Mouse (Mus musculus): Measurements from ENCODE around the gene Ror1. TPM values are rescaled to one million over a fixed set of nuclear protein-coding genes. Genes with fewer than 3 reads are reported as not detected.

Ror1 gene
- polyA plus RNA-seq, 1 experiment from 2014 or later = 4.0 TPM

GRCm38 (mm10) chr4:100271736-100272127, 176.1 kb downstream of the Ror1 start:
- no peak overlapping the region; the same call in 1 of the 2 replicates for H3K27ac ChIP-seq (ENCODE audit: low read length)
- no peak overlapping the region for H3K4me2 ChIP-seq (ENCODE audit: low read depth, low read length)
- ATAC-seq = no peak
- H3K4me1 ChIP-seq (ENCODE audit: control insufficient read depth, insufficient read depth, low read length) = peaks cover 4% of the 10 kb centered on the region
- H3K9me3 ChIP-seq (ENCODE audit: control insufficient read depth, low read length) = no peaks in the 10 kb centered on the region
- H3K4me3 ChIP-seq (ENCODE audit: low read length) = no peak overlapping the region
- no peaks in the 10 kb centered on the region for H3K27me3 ChIP-seq (replicated peaks; ENCODE audit: control insufficient read depth, insufficient read depth, low read length)
- no peak overlapping the region for H3K9ac ChIP-seq (ENCODE audit: low read depth, low read length)
- WGBS = 49% methylated on average over 6 of the region's 6 CpGs
- no peaks in the 10 kb centered on the region for H3K36me3 ChIP-seq (ENCODE audit: control insufficient read depth, insufficient read depth, low read length)

DNA sequence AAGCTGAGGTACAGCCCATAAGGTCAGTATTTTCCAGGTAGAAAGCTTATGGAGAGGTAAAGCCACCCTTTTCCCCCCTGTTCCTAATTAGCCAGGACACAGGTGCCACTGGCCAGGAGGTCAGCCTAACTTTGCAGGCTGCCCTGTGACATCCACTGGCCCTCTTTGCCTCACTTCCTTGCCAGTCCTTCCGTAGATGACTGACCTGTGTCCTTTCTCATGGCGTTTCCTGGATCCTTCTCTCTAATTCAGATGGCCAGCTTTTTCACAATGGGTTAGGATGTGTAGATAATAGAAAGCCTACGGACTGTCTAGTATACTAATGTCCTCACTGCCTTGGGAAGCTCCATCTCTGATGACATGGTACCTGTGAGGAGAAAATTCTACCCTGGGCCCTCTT, 177.8 kb downstream of the Ror1 start:
- Histone ChIP-seq H3K4me1 (ENCODE audit: control insufficient read depth, insufficient read depth, low read length) (peaks cover 4% of the 10 kb centered on the region), H3K27me3 (replicated peaks; ENCODE audit: control insufficient read depth, insufficient read depth, low read length) (no peaks in the 10 kb centered on the region), H3K9ac (ENCODE audit: low read depth, low read length) (no peak overlapping the region), H3K27ac (ENCODE audit: low read length) (no peak overlapping the region), H3K9me3 (ENCODE audit: control insufficient read depth, low read length) (no peaks in the 10 kb centered on the region), H3K4me2 (ENCODE audit: low read depth, low read length) (no peak overlapping the region), H3K36me3 (ENCODE audit: control insufficient read depth, insufficient read depth, low read length) (no peaks in the 10 kb centered on the region), H3K4me3 (ENCODE audit: low read length) (no peak overlapping the region)
- no peak for ATAC-seq
- 89% methylated on average over 3 of the region's 3 CpGs for WGBS

GRCm38 (mm10) chr4:100273807-100274480, 178.4 kb downstream of the Ror1 start:
- 95% methylated on average over 4 of the region's 4 CpGs for WGBS
- Histone ChIP-seq H3K4me3 (ENCODE audit: low read length) (no peak overlapping the region), H3K4me1 (ENCODE audit: control insufficient read depth, insufficient read depth, low read length) (peaks cover 4% of the 10 kb centered on the region), H3K4me2 (ENCODE audit: low read depth, low read length) (no peak overlapping the region), H3K9ac (ENCODE audit: low read depth, low read length) (no peak overlapping the region), H3K9me3 (ENCODE audit: control insufficient read depth, low read length) (no peaks in the 10 kb centered on the region), H3K27ac (ENCODE audit: low read length) (no peak overlapping the region), H3K27me3 (replicated peaks; ENCODE audit: control insufficient read depth, insufficient read depth, low read length) (no peaks in the 10 kb centered on the region), H3K36me3 (ENCODE audit: control insufficient read depth, insufficient read depth, low read length) (no peaks in the 10 kb centered on the region)
- no peak for ATAC-seq

DNA sequence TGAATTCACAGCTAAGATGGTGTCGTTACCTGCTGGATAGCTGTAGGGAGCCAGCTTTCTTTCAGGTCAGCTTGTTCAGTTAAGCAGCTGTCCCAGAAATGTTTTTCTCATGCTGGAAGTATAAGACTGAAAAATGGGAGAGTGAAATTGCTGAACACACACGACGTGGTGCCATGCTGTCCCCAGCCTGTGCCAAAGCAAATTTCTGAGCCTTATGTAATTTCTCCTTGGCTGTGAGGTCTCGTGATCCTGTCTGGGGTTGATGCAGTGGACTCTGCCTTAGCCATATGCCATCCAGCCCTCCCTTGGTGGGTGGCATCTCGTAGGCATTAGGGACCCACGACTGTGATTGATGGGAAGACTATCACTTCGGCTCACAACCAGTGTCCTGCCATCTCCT, 180.9 kb downstream of the Ror1 start:
- Histone ChIP-seq H3K4me1 (ENCODE audit: control insufficient read depth, insufficient read depth, low read length) (peaks cover 4% of the 10 kb centered on the region), H3K4me3 (ENCODE audit: low read length) (no peak overlapping the region), H3K27ac (ENCODE audit: low read length) (no peak overlapping the region), H3K9ac (ENCODE audit: low read depth, low read length) (no peak overlapping the region), H3K9me3 (ENCODE audit: control insufficient read depth, low read length) (no peaks in the 10 kb centered on the region), H3K27me3 (replicated peaks; ENCODE audit: control insufficient read depth, insufficient read depth, low read length) (no peaks in the 10 kb centered on the region), H3K36me3 (ENCODE audit: control insufficient read depth, insufficient read depth, low read length) (no peaks in the 10 kb centered on the region), H3K4me2 (ENCODE audit: low read depth, low read length) (no peak overlapping the region)
- WGBS = 79% methylated on average over 7 of the region's 7 CpGs
- no peak for ATAC-seq

GRCm38 (mm10) chr4:100276970-100277369, 181.4 kb downstream of the Ror1 start:
- Histone ChIP-seq H3K4me1 (ENCODE audit: control insufficient read depth, insufficient read depth, low read length) (peaks cover under 1% of the 10 kb centered on the region), H3K4me3 (ENCODE audit: low read length) (no peak overlapping the region), H3K9me3 (ENCODE audit: control insufficient read depth, low read length) (no peaks in the 10 kb centered on the region), H3K9ac (ENCODE audit: low read depth, low read length) (no peak overlapping the region), H3K27ac (ENCODE audit: low read length) (no peak overlapping the region), H3K36me3 (ENCODE audit: control insufficient read depth, insufficient read depth, low read length) (no peaks in the 10 kb centered on the region), H3K27me3 (replicated peaks; ENCODE audit: control insufficient read depth, insufficient read depth, low read length) (no peaks in the 10 kb centered on the region), H3K4me2 (ENCODE audit: low read depth, low read length) (no peak overlapping the region)
- WGBS = 70% methylated on average over 1 of the region's 1 CpGs
- no peak for ATAC-seq

- Histone ChIP-seq H3K4me2 (ENCODE audit: low read depth, low read length) (no peak overlapping the region), H3K4me1 (ENCODE audit: control insufficient read depth, insufficient read depth, low read length) (peaks cover 6% of the 10 kb centered on the region), H3K27me3 (replicated peaks; ENCODE audit: control insufficient read depth, insufficient read depth, low read length) (no peaks in the 10 kb centered on the region), H3K27ac (ENCODE audit: low read length) (no peak overlapping the region), H3K9ac (ENCODE audit: low read depth, low read length) (no peak overlapping the region), H3K4me3 (ENCODE audit: low read length) (no peak overlapping the region), H3K9me3 (ENCODE audit: control insufficient read depth, low read length) (no peaks in the 10 kb centered on the region), H3K36me3 (ENCODE audit: control insufficient read depth, insufficient read depth, low read length) (no peaks in the 10 kb centered on the region)
- no peak for ATAC-seq
- 58% methylated on average over 8 of the region's 8 CpGs for WGBS
Observed at GRCm38 (mm10) chr4:100283171-100283880, 187.7 kb downstream of the Ror1 start.

DNA sequence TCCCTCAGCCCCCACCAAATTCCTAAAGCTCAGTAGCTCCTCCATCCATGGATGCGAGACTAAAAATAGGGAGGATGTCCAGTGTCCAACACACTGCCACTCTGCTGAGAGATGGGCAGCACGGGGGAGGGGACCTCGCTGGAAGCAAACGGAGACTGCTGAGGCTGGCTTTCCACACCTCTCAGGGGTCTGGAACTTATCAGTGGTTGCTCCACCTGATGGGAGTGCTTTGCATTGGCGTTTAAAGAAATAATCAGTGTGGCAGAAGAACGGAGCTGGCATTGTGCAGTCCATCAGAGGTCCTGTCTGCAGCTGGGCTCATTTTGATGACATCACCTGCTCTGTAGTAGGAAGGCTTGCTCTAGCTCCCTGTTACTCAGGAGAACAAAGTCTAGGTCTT, 188.9 kb downstream of the Ror1 start:
- no peak overlapping the region for H3K27ac ChIP-seq (ENCODE audit: low read length)
- 64% methylated on average over 6 of the region's 6 CpGs for WGBS
- H3K4me3 ChIP-seq (ENCODE audit: low read length) = no peak overlapping the region
- no peaks in the 10 kb centered on the region for H3K27me3 ChIP-seq (replicated peaks; ENCODE audit: control insufficient read depth, insufficient read depth, low read length)
- no peaks in the 10 kb centered on the region for H3K9me3 ChIP-seq (ENCODE audit: control insufficient read depth, low read length)
- no peaks in the 10 kb centered on the region for H3K36me3 ChIP-seq (ENCODE audit: control insufficient read depth, insufficient read depth, low read length)
- H3K4me2 ChIP-seq (ENCODE audit: low read depth, low read length) = no peak overlapping the region
- no peak overlapping the region for H3K9ac ChIP-seq (ENCODE audit: low read depth, low read length)
- no peak for ATAC-seq
- H3K4me1 ChIP-seq (ENCODE audit: control insufficient read depth, insufficient read depth, low read length) = peaks cover 6% of the 10 kb centered on the region

- Histone ChIP-seq H3K27ac (ENCODE audit: low read length) (no peak overlapping the region), H3K4me2 (ENCODE audit: low read depth, low read length) (no peak overlapping the region), H3K4me1 (ENCODE audit: control insufficient read depth, insufficient read depth, low read length) (peaks cover 6% of the 10 kb centered on the region), H3K9ac (ENCODE audit: low read depth, low read length) (no peak overlapping the region), H3K9me3 (ENCODE audit: control insufficient read depth, low read length) (no peaks in the 10 kb centered on the region), H3K27me3 (replicated peaks; ENCODE audit: control insufficient read depth, insufficient read depth, low read length) (no peaks in the 10 kb centered on the region), H3K4me3 (ENCODE audit: low read length) (no peak overlapping the region), H3K36me3 (ENCODE audit: control insufficient read depth, insufficient read depth, low read length) (no peaks in the 10 kb centered on the region)
- ATAC-seq = no peak
- 53% methylated on average over 7 of the region's 7 CpGs for WGBS
Observed at GRCm38 (mm10) chr4:100286111-100286541, 190.5 kb downstream of the Ror1 start.

DNA sequence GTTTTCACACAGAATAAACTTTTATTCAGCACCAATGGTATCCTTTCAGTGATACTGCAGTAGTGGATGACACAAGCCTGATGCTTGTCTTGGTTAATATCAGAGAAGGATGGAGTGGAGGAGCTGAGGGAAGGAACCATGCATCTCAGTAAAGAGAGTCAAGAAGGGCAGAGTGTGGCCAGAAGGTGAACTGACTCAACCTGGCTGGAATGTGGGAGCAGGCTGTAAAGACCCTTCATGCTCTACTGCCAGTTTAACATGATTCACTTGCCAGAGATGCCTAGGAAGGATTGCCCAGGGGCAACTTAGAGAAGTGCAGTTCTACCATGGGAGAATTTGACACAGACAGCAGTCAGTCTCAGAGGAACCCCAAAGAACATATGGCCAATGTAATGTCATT, 191.2 kb downstream of the Ror1 start:
- no peak overlapping the region for H3K27ac ChIP-seq (ENCODE audit: low read length)
- no peak overlapping the region for H3K4me2 ChIP-seq (ENCODE audit: low read depth, low read length)
- no peaks in the 10 kb centered on the region for H3K36me3 ChIP-seq (ENCODE audit: control insufficient read depth, insufficient read depth, low read length)
- no peak for ATAC-seq
- no peaks in the 10 kb centered on the region for H3K9me3 ChIP-seq (ENCODE audit: control insufficient read depth, low read length)
- H3K9ac ChIP-seq (ENCODE audit: low read depth, low read length) = no peak overlapping the region
- peaks cover 6% of the 10 kb centered on the region for H3K4me1 ChIP-seq (ENCODE audit: control insufficient read depth, insufficient read depth, low read length)
- H3K27me3 ChIP-seq (replicated peaks; ENCODE audit: control insufficient read depth, insufficient read depth, low read length) = no peaks in the 10 kb centered on the region
- H3K4me3 ChIP-seq (ENCODE audit: low read length) = no peak overlapping the region

Measured in intestine, embryonic 16.5 days (tissue).